Mouse (Mus musculus) intestine, embryonic 14.5 days (tissue): Measurements from ENCODE around the gene Krtap4-16. TPM values are rescaled to one million over a fixed set of nuclear protein-coding genes. Genes with fewer than 3 reads are reported as not detected.
"Not testable (repeated sequence)": the region's sequence is repeated elsewhere in the genome, so short reads cannot be mapped to it uniquely, and the experiment has no call there.

ENCODE experiments used
- ATAC-seq: fragments of 200-750 bp; cut with Nextera tagmentation; replicated peaks from 2 replicates; pipeline ENCODE4 v1.8.0; 2017; ENCODE audit warnings: low read depth, moderate number of reproducible peaks, moderate TSS enrichment, moderate library complexity; ENCODE audit not compliant: low FRiP score, low TSS enrichment
- DNase-seq: peaks from one replicate; pipeline ENCODE4 v3.0.0-alpha.2; 2018; ENCODE audit warnings: low spot score
- H3K27ac ChIP-seq: fragments of 300-500 bp; sonication (generic); 2 replicates; pipeline ENCODE4 v1.5.1; 2014; ENCODE audit warnings: low read depth, mild to moderate bottlenecking, control low read depth
- H3K27me3 ChIP-seq: fragments of 300-500 bp; sonication (generic); replicated peaks from 2 replicates; pipeline ENCODE4 v1.6.1; 2014; ENCODE audit warnings: low read length, control low read depth; ENCODE audit not compliant: control insufficient read depth, insufficient read depth
- H3K36me3 ChIP-seq: fragments of 300-500 bp; sonication (generic); 2 replicates; pipeline ENCODE4 v1.6.1; 2014; ENCODE audit warnings: low read length, control low read depth; ENCODE audit not compliant: control insufficient read depth, insufficient read depth
- H3K4me1 ChIP-seq: fragments of 300-500 bp; sonication (generic); replicated peaks from 2 replicates; pipeline ENCODE4 v1.6.1; 2014; ENCODE audit warnings: low read length, control low read depth, mixed read lengths; ENCODE audit not compliant: control insufficient read depth, insufficient read depth
- H3K4me2 ChIP-seq: fragments of 300-500 bp; sonication (generic); 2 replicates; pipeline ENCODE4 v1.6.1; 2014; ENCODE audit warnings: low read length
- H3K4me3 ChIP-seq: fragments of 300-500 bp; sonication (generic); 2 replicates; pipeline ENCODE4 v1.5.1; 2014; ENCODE audit warnings: low read depth, low read length, control low read depth, mixed read lengths
- H3K9ac ChIP-seq: fragments of 300-500 bp; sonication (generic); 2 replicates; pipeline ENCODE4 v1.6.1; 2014; ENCODE audit warnings: mild to moderate bottlenecking, low read length
- H3K9me3 ChIP-seq: fragments of 300-500 bp; sonication (generic); 2 replicates; pipeline ENCODE4 v1.6.1; 2016; ENCODE audit warnings: low read length, control low read depth; ENCODE audit not compliant: control insufficient read depth
- WGBS: fragments of 180-500 bp; shearing (Covaris S2); extraction: QIAGEN DNeasy Blood & Tissue Kit; methylation state at CpG from one replicate; pipeline ENCODE4 v1.1.7; 2014; 5-methylcytosine and 5-hydroxymethylcytosine counted together
- polyA plus RNA-seq: library from polyadenylated mRNA; unstranded; fragments of >200 nt; fragmentation: Nextera tagmentation; extraction: Ambion mirVana; gene quantifications from 2 replicates; pipeline ENCODE4 v1.2.1, GENCODE M21; 2014

Gene Krtap4-16
- polyA plus RNA-seq = 0.19 TPM in 1 of 2 replicates, not detected in the other

GRCm38 (mm10) chr11:99851508-99851907, at the start of gene Krtap4-16:
TSS of gene Krtap4-16 (minus strand) at chr11:99851608.
- H3K9me3 ChIP-seq = no peaks in the 10 kb centered on the region
- H3K4me3 ChIP-seq = no peak within 1 kb of the TSS
- no peak for DNase-seq
- ATAC-seq = no peak
- no peak within 1 kb of the TSS for H3K9ac ChIP-seq
- no peaks in the 10 kb centered on the region for H3K4me1 ChIP-seq
- H3K27ac ChIP-seq = no peak within 1 kb of the TSS
- no peaks in the 10 kb centered on the region for H3K36me3 ChIP-seq
- H3K27me3 ChIP-seq = no peaks in the 10 kb centered on the region
- H3K4me2 ChIP-seq = no peak within 1 kb of the TSS

- not testable (repeated sequence) for H3K9me3 ChIP-seq, H3K27ac ChIP-seq, H3K4me3 ChIP-seq, DNase-seq, H3K36me3 ChIP-seq, H3K9ac ChIP-seq, H3K4me2 ChIP-seq, H3K27me3 ChIP-seq, ATAC-seq, H3K4me1 ChIP-seq
- WGBS = 55% methylated on average over 1 of the region's 1 CpGs
Measured at GRCm38 (mm10) chr11:99878887-99879286, 27.5 kb upstream of the Krtap4-16 start, which contains the start of gene Gm11567. TSS of gene Gm11567 (plus strand) at chr11:99879187.

- WGBS = 86% methylated on average over 1 of the region's 1 CpGs
- H3K4me1 ChIP-seq, ATAC-seq, H3K9me3 ChIP-seq, H3K9ac ChIP-seq, H3K36me3 ChIP-seq, H3K27me3 ChIP-seq, DNase-seq, H3K4me2 ChIP-seq, H3K4me3 ChIP-seq, H3K27ac ChIP-seq: not testable (repeated sequence)
Measured at GRCm38 (mm10) chr11:99873089-99873488, 21.7 kb upstream of the Krtap4-16 start, which contains the start of gene Krtap9-1. TSS of gene Krtap9-1 (plus strand) at chr11:99873389.

GRCm38 (mm10) chr11:99864176-99864575, 12.8 kb upstream of the Krtap4-16 start, which contains the start of gene Gm11559:
TSS of gene Gm11559 (plus strand) at chr11:99864476.
- not testable (repeated sequence) for ATAC-seq, H3K9ac ChIP-seq, H3K4me1 ChIP-seq, H3K27me3 ChIP-seq, H3K9me3 ChIP-seq, H3K4me3 ChIP-seq, H3K36me3 ChIP-seq, DNase-seq, H3K4me2 ChIP-seq, H3K27ac ChIP-seq
- WGBS = 63% methylated on average over 1 of the region's 1 CpGs

GRCm38 (mm10) chr11:99858761-99859160, 7.4 kb upstream of the Krtap4-16 start:
- WGBS = 76% methylated on average over 2 of the region's 2 CpGs

GRCm38 (mm10) chr11:99857617-99858016, 6.2 kb upstream of the Krtap4-16 start, which contains the start of gene Gm11568:
TSS of gene Gm11568 (plus strand) at chr11:99857917.
- DNase-seq = no peak
- ATAC-seq = no peak
- H3K9ac ChIP-seq = no peak within 1 kb of the TSS
- no peak within 1 kb of the TSS for H3K27ac ChIP-seq
- no peaks in the 10 kb centered on the region for H3K9me3 ChIP-seq
- H3K36me3 ChIP-seq = no peaks in the 10 kb centered on the region
- no peak within 1 kb of the TSS for H3K4me2 ChIP-seq
- H3K4me1 ChIP-seq = no peaks in the 10 kb centered on the region
- WGBS = 81% methylated on average over 2 of the region's 2 CpGs
- H3K27me3 ChIP-seq = no peaks in the 10 kb centered on the region
- no peak within 1 kb of the TSS for H3K4me3 ChIP-seq

More at GRCm38 (mm10) chr11:99858761-99859160, 7.4 kb upstream of the Krtap4-16 start:
- no peak overlapping the region for H3K27ac ChIP-seq
- H3K4me2 ChIP-seq = no peak overlapping the region
- no peaks in the 10 kb centered on the region for H3K36me3 ChIP-seq
- ATAC-seq = no peak
- no peak for DNase-seq
- no peak overlapping the region for H3K4me3 ChIP-seq
- H3K4me1 ChIP-seq = no peaks in the 10 kb centered on the region
- no peaks in the 10 kb centered on the region for H3K27me3 ChIP-seq
- H3K9me3 ChIP-seq = no peaks in the 10 kb centered on the region
- H3K9ac ChIP-seq = no peak overlapping the region

- no peak overlapping the region for H3K9ac ChIP-seq
- no peaks in the 10 kb centered on the region for H3K36me3 ChIP-seq
- no peaks in the 10 kb centered on the region for H3K4me1 ChIP-seq
- H3K27ac ChIP-seq = no peak overlapping the region
- H3K4me2 ChIP-seq = no peak overlapping the region
- no peak overlapping the region for H3K4me3 ChIP-seq
- DNase-seq (no peak), ATAC-seq (no peak)
- 59% methylated on average over 3 of the region's 3 CpGs for WGBS
- H3K9me3 ChIP-seq = no peaks in the 10 kb centered on the region
- H3K27me3 ChIP-seq = no peaks in the 10 kb centered on the region
Measured at GRCm38 (mm10) chr11:99854121-99854520, 2.7 kb upstream of the Krtap4-16 start.

GRCm38 (mm10) chr11:99846746-99847145, 4.7 kb downstream of the Krtap4-16 start:
- WGBS = 81% methylated on average over 2 of the region's 2 CpGs
- H3K4me3 ChIP-seq = no peak overlapping the region
- H3K27ac ChIP-seq = no peak overlapping the region
- no peaks in the 10 kb centered on the region for H3K9me3 ChIP-seq
- H3K9ac ChIP-seq = no peak overlapping the region
- no peak for ATAC-seq
- H3K4me2 ChIP-seq = no peak overlapping the region
- no peaks in the 10 kb centered on the region for H3K36me3 ChIP-seq
- H3K27me3 ChIP-seq = no peaks in the 10 kb centered on the region
- no peaks in the 10 kb centered on the region for H3K4me1 ChIP-seq
- DNase-seq = no peak

GRCm38 (mm10) chr11:99842185-99842584, 9.2 kb downstream of the Krtap4-16 start:
- Histone ChIP-seq H3K4me1 (no peaks in the 10 kb centered on the region), H3K36me3 (no peaks in the 10 kb centered on the region), H3K4me2 (no peak overlapping the region), H3K4me3 (no peak overlapping the region), H3K9me3 (no peaks in the 10 kb centered on the region), H3K27ac (no peak overlapping the region), H3K27me3 (no peaks in the 10 kb centered on the region), H3K9ac (no peak overlapping the region)
- 77% methylated on average over 1 of the region's 1 CpGs for WGBS
- DNase-seq (no peak), ATAC-seq (no peak)
